Mouse (Mus musculus): ENCODE measurements around the gene Hoxb4. TPM values are rescaled to one million over a fixed set of nuclear protein-coding genes. Genes with fewer than 3 reads are reported as not detected.

Hoxb4 gene
- polyA plus RNA-seq, 1 experiment from 2014 or later = 0.09 TPM

GRCm38 (mm10) chr11:96322738-96323137 lies 4.7 kb downstream of the Hoxb4 start:
- H3K36me3 ChIP-seq (ENCODE audit: control insufficient read depth, insufficient read depth, low read length) = no peaks in the 10 kb centered on the region
- 24% methylated on average over 6 of the region's 6 CpGs for WGBS
- ATAC-seq (ENCODE audit: insufficient number of reproducible peaks, insufficient read depth, low FRiP score, low read depth) = no peak
- 0 out of 4 replicates have a peak, but pooled peaks cover 2 to 7% of the 10 kb centered on the region in 2 experiments for H3K4me1 ChIP-seq (ENCODE audit: control insufficient read depth in 2 of 2, insufficient read depth in 2 of 2, low read length in 2 of 2)
- H3K9ac ChIP-seq (ENCODE audit: low read length) = no peak overlapping the region
- H3K27me3 ChIP-seq (ENCODE audit: control insufficient read depth, insufficient read depth, low read length) = peaks cover 99% of the 10 kb centered on the region
- no peaks in the 10 kb centered on the region for H3K9me3 ChIP-seq (ENCODE audit: control insufficient read depth, low read length)
- no peak overlapping the region for H3K4me2 ChIP-seq (ENCODE audit: low read length)
- H3K27ac ChIP-seq (replicated peaks in 1 of 2; ENCODE audit: control insufficient read depth in 1 of 2, insufficient read depth in 1 of 2, low read depth in 2 of 2, low read length in 2 of 2) = no peak overlapping the region
- H3K4me3 ChIP-seq (ENCODE audit: control insufficient read depth in 1 of 2, insufficient read depth in 1 of 2, low read depth in 1 of 2, low read length in 2 of 2) = no peak overlapping the region

GRCm38 (mm10) chr11:96323154-96323553 lies 5.1 kb downstream of the Hoxb4 start, which contains the start of gene Hoxb3:
Gene Hoxb3, plus strand, starts transcription at chr11:96323326.
- H3K36me3 ChIP-seq (ENCODE audit: control insufficient read depth, insufficient read depth, low read length) = no peaks in the 10 kb centered on the region
- H3K4me2 ChIP-seq (ENCODE audit: low read length) = no peak within 1 kb of the TSS
- no peak within 1 kb of the TSS for H3K4me3 ChIP-seq (ENCODE audit: control insufficient read depth in 1 of 2, insufficient read depth in 1 of 2, low read depth in 1 of 2, low read length in 2 of 2)
- no peak within 1 kb of the TSS for H3K9ac ChIP-seq (ENCODE audit: low read length)
- H3K4me1 ChIP-seq (ENCODE audit: control insufficient read depth in 2 of 2, insufficient read depth in 2 of 2, low read length in 2 of 2) = 0 out of 4 replicates have a peak, but pooled peaks cover 2 to 7% of the 10 kb centered on the region in 2 experiments
- 21% methylated on average over 10 of the region's 10 CpGs for WGBS
- ATAC-seq (ENCODE audit: insufficient number of reproducible peaks, insufficient read depth, low FRiP score, low read depth) = no peak
- H3K27me3 ChIP-seq (ENCODE audit: control insufficient read depth, insufficient read depth, low read length) = peaks cover 99% of the 10 kb centered on the region
- H3K9me3 ChIP-seq (ENCODE audit: control insufficient read depth, low read length) = no peaks in the 10 kb centered on the region
- no peak within 1 kb of the TSS for H3K27ac ChIP-seq (replicated peaks in 1 of 2; ENCODE audit: control insufficient read depth in 1 of 2, insufficient read depth in 1 of 2, low read depth in 2 of 2, low read length in 2 of 2)

GRCm38 (mm10) chr11:96324125-96324524 lies 6.1 kb downstream of the Hoxb4 start:
- Histone ChIP-seq H3K4me3 (ENCODE audit: control insufficient read depth in 1 of 2, insufficient read depth in 1 of 2, low read depth in 1 of 2, low read length in 2 of 2) (no peak overlapping the region), H3K4me1 (ENCODE audit: control insufficient read depth in 2 of 2, insufficient read depth in 2 of 2, low read length in 2 of 2) (0 out of 4 replicates have a peak, but pooled peaks cover under 1 to 2% of the 10 kb centered on the region in 2 experiments), H3K27ac (replicated peaks in 1 of 2; ENCODE audit: control insufficient read depth in 1 of 2, insufficient read depth in 1 of 2, low read depth in 2 of 2, low read length in 2 of 2) (no peak overlapping the region), H3K9ac (ENCODE audit: low read length) (no peak overlapping the region), H3K36me3 (ENCODE audit: control insufficient read depth, insufficient read depth, low read length) (no peaks in the 10 kb centered on the region), H3K27me3 (ENCODE audit: control insufficient read depth, insufficient read depth, low read length) (peaks cover 99% of the 10 kb centered on the region), H3K4me2 (ENCODE audit: low read length) (no peak overlapping the region), H3K9me3 (ENCODE audit: control insufficient read depth, low read length) (no peaks in the 10 kb centered on the region)
- ATAC-seq (ENCODE audit: insufficient number of reproducible peaks, insufficient read depth, low FRiP score, low read depth) = no peak
- 5% methylated on average over 5 of the region's 5 CpGs for WGBS

- H3K9ac ChIP-seq (ENCODE audit: low read length) = no peak overlapping the region
- 11% methylated on average over 8 of the region's 8 CpGs for WGBS
- H3K36me3 ChIP-seq (ENCODE audit: control insufficient read depth, insufficient read depth, low read length) = no peaks in the 10 kb centered on the region
- no peak for ATAC-seq (ENCODE audit: insufficient number of reproducible peaks, insufficient read depth, low FRiP score, low read depth)
- 0 out of 4 replicates have a peak, but pooled peaks cover 0 to under 1% of the 10 kb centered on the region in 2 experiments for H3K4me1 ChIP-seq (ENCODE audit: control insufficient read depth in 2 of 2, insufficient read depth in 2 of 2, low read length in 2 of 2)
- peaks cover 99% of the 10 kb centered on the region for H3K27me3 ChIP-seq (ENCODE audit: control insufficient read depth, insufficient read depth, low read length)
- H3K4me2 ChIP-seq (ENCODE audit: low read length) = no peak overlapping the region
- H3K4me3 ChIP-seq (ENCODE audit: control insufficient read depth in 1 of 2, insufficient read depth in 1 of 2, low read depth in 1 of 2, low read length in 2 of 2) = no peak overlapping the region
- no peaks in the 10 kb centered on the region for H3K9me3 ChIP-seq (ENCODE audit: control insufficient read depth, low read length)
- H3K27ac ChIP-seq (replicated peaks in 1 of 2; ENCODE audit: control insufficient read depth in 1 of 2, insufficient read depth in 1 of 2, low read depth in 2 of 2, low read length in 2 of 2) = no peak overlapping the region
These were observed 6.9 kb downstream of the Hoxb4 start for GRCm38 (mm10) chr11:96324965-96325364.

- no peaks in the 10 kb centered on the region for H3K4me1 ChIP-seq (ENCODE audit: control insufficient read depth in 2 of 2, insufficient read depth in 2 of 2, low read length in 2 of 2)
- ATAC-seq (ENCODE audit: insufficient number of reproducible peaks, insufficient read depth, low FRiP score, low read depth) = no peak
- H3K9ac ChIP-seq (ENCODE audit: low read length) = no peak overlapping the region
- no peak overlapping the region for H3K27ac ChIP-seq (replicated peaks in 1 of 2; ENCODE audit: control insufficient read depth in 1 of 2, insufficient read depth in 1 of 2, low read depth in 2 of 2, low read length in 2 of 2)
- H3K36me3 ChIP-seq (ENCODE audit: control insufficient read depth, insufficient read depth, low read length) = no peaks in the 10 kb centered on the region
- peaks cover 99% of the 10 kb centered on the region for H3K27me3 ChIP-seq (ENCODE audit: control insufficient read depth, insufficient read depth, low read length)
- no peaks in the 10 kb centered on the region for H3K9me3 ChIP-seq (ENCODE audit: control insufficient read depth, low read length)
- 6% methylated on average over 22 of the region's 22 CpGs for WGBS
- H3K4me3 ChIP-seq (ENCODE audit: control insufficient read depth in 1 of 2, insufficient read depth in 1 of 2, low read depth in 1 of 2, low read length in 2 of 2) = no peak overlapping the region
- H3K4me2 ChIP-seq (ENCODE audit: low read length) = no peak overlapping the region
These were observed 7.7 kb downstream of the Hoxb4 start for GRCm38 (mm10) chr11:96325747-96326212.

GRCm38 (mm10) chr11:96326705-96327104 lies 8.6 kb downstream of the Hoxb4 start:
- no peak overlapping the region for H3K27ac ChIP-seq (replicated peaks in 1 of 2; ENCODE audit: control insufficient read depth in 1 of 2, insufficient read depth in 1 of 2, low read depth in 2 of 2, low read length in 2 of 2)
- no peak overlapping the region for H3K4me2 ChIP-seq (ENCODE audit: low read length)
- no peaks in the 10 kb centered on the region for H3K36me3 ChIP-seq (ENCODE audit: control insufficient read depth, insufficient read depth, low read length)
- no peaks in the 10 kb centered on the region for H3K9me3 ChIP-seq (ENCODE audit: control insufficient read depth, low read length)
- H3K4me3 ChIP-seq (ENCODE audit: control insufficient read depth in 1 of 2, insufficient read depth in 1 of 2, low read depth in 1 of 2, low read length in 2 of 2) = no peak overlapping the region
- H3K27me3 ChIP-seq (ENCODE audit: control insufficient read depth, insufficient read depth, low read length) = peaks cover 99% of the 10 kb centered on the region
- H3K4me1 ChIP-seq (ENCODE audit: control insufficient read depth in 2 of 2, insufficient read depth in 2 of 2, low read length in 2 of 2) = no peaks in the 10 kb centered on the region
- 5% methylated on average over 12 of the region's 12 CpGs for WGBS
- no peak overlapping the region for H3K9ac ChIP-seq (ENCODE audit: low read length)
- no peak for ATAC-seq (ENCODE audit: insufficient number of reproducible peaks, insufficient read depth, low FRiP score, low read depth)

- WGBS = 10% methylated on average over 7 of the region's 7 CpGs
- no peak overlapping the region for H3K4me2 ChIP-seq (ENCODE audit: low read length)
- no peak for ATAC-seq (ENCODE audit: insufficient number of reproducible peaks, insufficient read depth, low FRiP score, low read depth)
- no peaks in the 10 kb centered on the region for H3K36me3 ChIP-seq (ENCODE audit: control insufficient read depth, insufficient read depth, low read length)
- H3K9ac ChIP-seq (ENCODE audit: low read length) = no peak overlapping the region
- no peak overlapping the region for H3K4me3 ChIP-seq (ENCODE audit: control insufficient read depth in 1 of 2, insufficient read depth in 1 of 2, low read depth in 1 of 2, low read length in 2 of 2)
- H3K27me3 ChIP-seq (ENCODE audit: control insufficient read depth, insufficient read depth, low read length) = peaks cover 99% of the 10 kb centered on the region
- H3K27ac ChIP-seq (replicated peaks in 1 of 2; ENCODE audit: control insufficient read depth in 1 of 2, insufficient read depth in 1 of 2, low read depth in 2 of 2, low read length in 2 of 2) = no peak overlapping the region
- no peaks in the 10 kb centered on the region for H3K4me1 ChIP-seq (ENCODE audit: control insufficient read depth in 2 of 2, insufficient read depth in 2 of 2, low read length in 2 of 2)
- no peaks in the 10 kb centered on the region for H3K9me3 ChIP-seq (ENCODE audit: control insufficient read depth, low read length)
These were observed 9.1 kb downstream of the Hoxb4 start for GRCm38 (mm10) chr11:96327122-96327521.

- WGBS = 14% methylated on average over 5 of the region's 5 CpGs
- no peak overlapping the region for H3K9ac ChIP-seq (ENCODE audit: low read length)
These were observed 9.7 kb downstream of the Hoxb4 start for GRCm38 (mm10) chr11:96327750-96328149.

More at GRCm38 (mm10) chr11:96327750-96328149, 9.7 kb downstream of the Hoxb4 start:
- H3K4me2 ChIP-seq (ENCODE audit: low read length) = no peak overlapping the region
- H3K4me3 ChIP-seq (ENCODE audit: control insufficient read depth in 1 of 2, insufficient read depth in 1 of 2, low read depth in 1 of 2, low read length in 2 of 2) = no peak overlapping the region
- H3K27me3 ChIP-seq (ENCODE audit: control insufficient read depth, insufficient read depth, low read length) = peaks cover 99% of the 10 kb centered on the region
- H3K36me3 ChIP-seq (ENCODE audit: control insufficient read depth, insufficient read depth, low read length) = no peaks in the 10 kb centered on the region
- no peaks in the 10 kb centered on the region for H3K9me3 ChIP-seq (ENCODE audit: control insufficient read depth, low read length)
- no peak overlapping the region for H3K27ac ChIP-seq (replicated peaks in 1 of 2; ENCODE audit: control insufficient read depth in 1 of 2, insufficient read depth in 1 of 2, low read depth in 2 of 2, low read length in 2 of 2)
- no peak for ATAC-seq (ENCODE audit: insufficient number of reproducible peaks, insufficient read depth, low FRiP score, low read depth)
- H3K4me1 ChIP-seq (ENCODE audit: control insufficient read depth in 2 of 2, insufficient read depth in 2 of 2, low read length in 2 of 2) = peaks cover 0 to 3% of the 10 kb centered on the region in 2 experiments; a peak in 1 of 4 replicates

Data from heart, embryonic 14.5 days (tissue).